Mouse (Mus musculus) midbrain, embryonic 15.5 days (tissue): ENCODE data around the gene Gm17604. TPM values are rescaled to one million over a fixed set of nuclear protein-coding genes. Genes with fewer than 3 reads are reported as not detected.
A peak's percentile ranks its signal among the peaks of the same experiment; 100 is the strongest.

Source experiments
- ATAC-seq: fragments of 200-750 bp; cut with Nextera tagmentation; replicated peaks from 2 replicates; pipeline ENCODE4 v1.8.0; 2017; ENCODE audit warnings: moderate TSS enrichment
- H3K27ac ChIP-seq: fragments of 300-500 bp; sonication (generic); 2 replicates; pipeline ENCODE4 v1.5.1; 2015; ENCODE audit warnings: mild to moderate bottlenecking, inconsistent platforms
- H3K27me3 ChIP-seq: fragments of 300-500 bp; sonication (generic); replicated peaks from 2 replicates; pipeline ENCODE4 v1.6.1; 2015; ENCODE audit warnings: inconsistent platforms
- H3K36me3 ChIP-seq: fragments of 300-500 bp; sonication (generic); replicated peaks from 2 replicates; pipeline ENCODE4 v1.6.1; 2015; ENCODE audit warnings: inconsistent platforms
- H3K4me1 ChIP-seq: fragments of 300-500 bp; sonication (generic); 2 replicates; pipeline ENCODE4 v1.6.1; 2015; ENCODE audit warnings: inconsistent platforms
- H3K4me2 ChIP-seq: fragments of 300-500 bp; sonication (generic); 2 replicates; pipeline ENCODE4 v1.6.1; 2015; ENCODE audit warnings: inconsistent platforms, mild to moderate bottlenecking, moderate library complexity
- H3K4me3 ChIP-seq: fragments of 300-500 bp; sonication (generic); 2 replicates; pipeline ENCODE4 v1.5.1; 2015; ENCODE audit warnings: mild to moderate bottlenecking, inconsistent platforms
- H3K9ac ChIP-seq: fragments of 300-500 bp; sonication (generic); 2 replicates; pipeline ENCODE4 v1.6.1; 2015; ENCODE audit warnings: mild to moderate bottlenecking, inconsistent platforms
- H3K9me3 ChIP-seq: fragments of 300-500 bp; sonication (generic); 2 replicates; pipeline ENCODE4 v1.6.1; 2016; ENCODE audit warnings: inconsistent platforms
- WGBS: fragments of 180-500 bp; shearing (Covaris S2); methylation state at CpG from one replicate; pipeline ENCODE4 v1.1.7; 2015; ENCODE audit warnings: mixed read lengths; 5-methylcytosine and 5-hydroxymethylcytosine counted together
- polyA plus RNA-seq: library from polyadenylated mRNA; unstranded; fragments of >200 nt; fragmentation: Nextera tagmentation; extraction: Ambion mirVana; gene quantifications from 2 replicates; pipeline ENCODE4 v1.2.1, GENCODE M21; 2015

Gene Gm17604
- not detected in 2 replicates for polyA plus RNA-seq

DNA sequence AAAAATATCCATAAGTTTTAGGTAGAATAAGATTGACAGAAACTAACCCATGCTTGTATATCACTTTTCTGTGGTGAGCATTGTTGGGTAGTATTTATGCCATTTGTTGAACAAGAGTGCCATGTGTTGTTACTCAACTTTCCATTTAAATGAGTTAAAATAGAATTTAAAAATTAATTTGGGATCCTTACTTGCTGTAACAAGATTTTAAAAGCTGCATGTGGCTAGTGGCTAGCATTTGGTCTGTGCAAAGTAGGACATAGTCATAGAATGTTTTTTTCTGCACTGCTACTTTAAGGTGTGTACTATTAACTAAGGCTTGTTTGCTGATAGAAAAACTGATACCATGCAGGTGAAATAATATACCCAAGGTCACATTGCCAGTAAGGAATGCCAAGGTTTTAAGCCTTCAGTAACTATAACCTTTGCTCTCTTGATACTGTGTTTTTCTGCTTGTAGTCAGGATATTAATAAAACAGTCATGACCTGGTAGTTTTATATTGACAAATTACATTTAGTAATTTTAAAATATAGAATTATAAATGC, at the start of gene Gm17604:
Gm17604 (minus strand) TSS at position 51 of the 546 bp plus-strand sequence.
- H3K4me1 ChIP-seq = no peaks in the 10 kb centered on the region
- no peak within 1 kb of the TSS for H3K4me3 ChIP-seq
- H3K4me2 ChIP-seq = no peak within 1 kb of the TSS
- H3K9ac ChIP-seq = no peak within 1 kb of the TSS
- H3K9me3 ChIP-seq = no peaks in the 10 kb centered on the region
- H3K27ac ChIP-seq = no peak within 1 kb of the TSS
- peaks cover 4% of the 10 kb centered on the region; the same call in 1 of the 2 replicates for H3K27me3 ChIP-seq
- ATAC-seq = no peak
- no peaks in the 10 kb centered on the region for H3K36me3 ChIP-seq

DNA sequence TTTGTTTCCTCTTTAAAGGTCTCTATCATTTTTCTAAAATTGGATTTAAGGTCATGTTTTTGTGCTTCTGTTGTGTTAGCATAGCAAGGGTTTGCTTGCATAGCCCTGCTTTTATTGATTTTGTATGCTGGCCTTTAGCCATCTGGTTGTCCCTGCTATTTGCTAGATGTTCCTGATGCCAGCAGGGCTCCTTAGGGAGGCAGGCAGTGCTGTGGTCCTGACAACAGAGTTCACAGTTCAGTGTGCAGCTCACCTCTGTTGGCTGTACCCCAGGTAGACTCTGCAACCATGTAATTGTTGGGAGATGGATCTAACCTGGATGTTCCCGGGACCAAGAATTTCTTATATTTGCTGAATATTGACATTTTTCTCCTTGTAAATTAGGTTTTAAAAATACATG, 45.3 kb upstream of the Gm17604 start:
- Histone ChIP-seq H3K4me3 (no peak overlapping the region), H3K4me2 (no peak overlapping the region), H3K9ac (no peak overlapping the region), H3K27ac (no peak overlapping the region), H3K9me3 (no peaks in the 10 kb centered on the region), H3K36me3 (no peaks in the 10 kb centered on the region), H3K4me1 (no peaks in the 10 kb centered on the region), H3K27me3 (no peaks in the 10 kb centered on the region)
- 90% methylated on average over 1 of the region's 1 CpGs for WGBS
- ATAC-seq = no peak

DNA sequence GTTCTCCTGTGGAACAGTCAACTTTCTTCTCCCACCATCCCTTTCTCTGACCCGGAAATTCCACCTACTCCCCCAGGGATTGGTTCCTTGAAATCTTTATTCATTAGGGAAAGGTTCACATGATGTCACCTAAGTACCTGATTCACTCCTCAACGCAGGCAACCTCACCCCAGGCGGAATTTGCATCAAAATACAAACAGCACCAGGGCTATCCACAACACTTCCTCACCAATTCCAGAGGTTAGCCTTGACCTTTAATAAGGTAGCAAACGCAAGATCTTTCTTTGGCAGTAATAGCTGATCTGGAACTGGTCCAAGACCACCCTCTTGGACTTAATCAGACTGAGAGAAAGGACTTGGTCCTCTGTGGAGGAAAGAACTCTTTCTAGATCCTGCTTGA, 1.5 kb downstream of the Gm17604 start:
- peaks cover 4% of the 10 kb centered on the region; the same call in 1 of the 2 replicates for H3K27me3 ChIP-seq
- 42% methylated on average over 4 of the region's 4 CpGs for WGBS
- ATAC-seq = no peak

DNA sequence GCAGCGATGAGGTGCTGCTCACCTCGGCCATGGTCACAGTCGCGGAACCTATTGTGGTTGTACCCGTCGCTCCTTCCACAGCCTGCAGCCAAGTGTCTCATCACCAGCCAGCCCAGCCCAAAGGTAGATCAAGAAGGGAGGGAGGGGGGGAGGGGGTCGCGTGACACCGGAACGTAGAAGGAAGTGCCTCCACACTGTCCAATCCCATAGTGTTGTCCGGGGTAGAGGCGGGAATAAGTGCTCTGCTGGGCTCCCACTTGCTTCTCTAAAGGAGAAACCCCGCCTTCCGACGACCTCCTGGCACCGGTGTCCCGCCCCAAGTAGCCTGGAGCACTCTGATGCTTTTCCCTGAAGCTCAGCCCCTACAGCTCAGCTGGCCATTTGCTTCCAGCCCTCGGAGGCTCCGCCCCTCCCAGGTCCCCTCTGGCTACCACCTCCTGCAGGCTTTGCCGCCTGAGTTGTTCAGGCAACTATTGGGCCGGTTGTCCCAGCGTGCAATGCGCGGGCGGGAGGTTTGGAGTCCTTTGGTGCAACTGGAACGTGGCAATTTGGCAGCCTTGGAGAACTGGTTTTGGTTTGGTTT, 24.3 kb downstream of the Gm17604 start, which contains the start of the genes Mospd2 and Fancb:
Mospd2 (minus strand) TSS at position 183 of the 583 bp plus-strand sequence.
Fancb (plus strand) TSS at position 400 of the 583 bp plus-strand sequence.
- WGBS = 17% methylated on average over 26 of the region's 26 CpGs
- Histone ChIP-seq H3K4me3 (peak within 1 kb of the TSS; percentile 63), H3K27ac (peak within 1 kb of the TSS; percentile 75), H3K9me3 (no peaks in the 10 kb centered on the region), H3K27me3 (no peaks in the 10 kb centered on the region), H3K36me3 (no peaks in the 10 kb centered on the region), H3K9ac (peak within 1 kb of the TSS; percentile 52), H3K4me2 (peak within 1 kb of the TSS; percentile 49), H3K4me1 (peaks cover 3% of the 10 kb centered on the region; the same call in 1 of the 2 replicates)
- peak; percentile 100 for ATAC-seq

More for the DNA sequence above, 1.5 kb downstream of the Gm17604 start:
- no peak overlapping the region for H3K9ac ChIP-seq
- no peak overlapping the region for H3K4me3 ChIP-seq
- no peak overlapping the region for H3K4me2 ChIP-seq
- no peaks in the 10 kb centered on the region for H3K36me3 ChIP-seq
- H3K27ac ChIP-seq = no peak overlapping the region
- H3K9me3 ChIP-seq = no peaks in the 10 kb centered on the region
- H3K4me1 ChIP-seq = no peaks in the 10 kb centered on the region

DNA sequence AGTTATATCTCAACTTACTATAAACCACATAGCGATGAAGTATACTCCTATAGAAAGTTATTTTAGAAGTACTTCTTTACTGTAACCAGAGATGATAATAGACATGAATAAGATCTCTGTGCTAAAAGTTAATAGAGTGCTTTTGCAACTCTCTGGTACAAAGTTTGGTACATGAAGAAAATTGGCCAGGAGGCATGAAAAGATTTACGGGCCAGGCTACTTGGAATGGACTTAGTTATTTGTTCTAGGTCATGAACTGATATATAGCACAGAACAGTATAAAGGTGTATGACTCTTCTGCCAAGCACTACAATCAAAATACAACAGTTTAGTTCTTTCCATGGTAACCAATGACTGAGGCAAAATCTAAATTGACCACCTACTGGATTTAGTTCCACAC, 25.8 kb downstream of the Gm17604 start:
- peak overlapping the region; percentile 49; the same call in 1 of the 2 replicates for H3K4me2 ChIP-seq
- H3K9ac ChIP-seq = no peak overlapping the region
- no peak overlapping the region for H3K27ac ChIP-seq
- WGBS = 97% methylated on average over 2 of the region's 2 CpGs
- H3K36me3 ChIP-seq = no peaks in the 10 kb centered on the region
- no peaks in the 10 kb centered on the region for H3K27me3 ChIP-seq
- H3K4me3 ChIP-seq = peak overlapping the region; percentile 63; the same call in 1 of the 2 replicates
- peaks cover 3% of the 10 kb centered on the region; the same call in 1 of the 2 replicates for H3K4me1 ChIP-seq
- no peaks in the 10 kb centered on the region for H3K9me3 ChIP-seq
- ATAC-seq = no peak

DNA sequence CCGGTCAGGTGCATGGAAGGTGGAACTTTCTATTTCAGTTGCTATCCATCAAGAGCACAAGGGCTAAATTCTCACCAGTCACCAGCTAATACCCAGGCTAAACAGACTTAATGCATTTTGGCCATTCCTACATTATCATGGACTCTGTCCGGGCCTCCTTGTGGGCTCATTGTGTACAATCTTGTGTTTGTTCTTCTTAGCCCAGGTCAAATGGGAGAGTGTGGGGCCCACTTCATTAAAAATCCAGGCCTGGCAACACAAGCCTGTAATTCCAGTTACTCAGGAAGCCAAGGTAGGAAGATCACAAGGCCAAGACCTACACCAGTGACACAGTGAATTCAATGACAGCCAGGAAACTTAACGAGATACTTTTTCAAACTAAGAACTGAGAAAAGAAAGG, 33.4 kb downstream of the Gm17604 start:
- no peak overlapping the region for H3K27ac ChIP-seq
- H3K9me3 ChIP-seq = no peaks in the 10 kb centered on the region
- H3K27me3 ChIP-seq = no peaks in the 10 kb centered on the region
- H3K4me2 ChIP-seq = no peak overlapping the region
- H3K4me1 ChIP-seq = no peaks in the 10 kb centered on the region
- H3K9ac ChIP-seq = no peak overlapping the region
- H3K36me3 ChIP-seq = no peaks in the 10 kb centered on the region
- WGBS = 79% methylated on average over 3 of the region's 3 CpGs
- no peak for ATAC-seq
- no peak overlapping the region for H3K4me3 ChIP-seq

DNA sequence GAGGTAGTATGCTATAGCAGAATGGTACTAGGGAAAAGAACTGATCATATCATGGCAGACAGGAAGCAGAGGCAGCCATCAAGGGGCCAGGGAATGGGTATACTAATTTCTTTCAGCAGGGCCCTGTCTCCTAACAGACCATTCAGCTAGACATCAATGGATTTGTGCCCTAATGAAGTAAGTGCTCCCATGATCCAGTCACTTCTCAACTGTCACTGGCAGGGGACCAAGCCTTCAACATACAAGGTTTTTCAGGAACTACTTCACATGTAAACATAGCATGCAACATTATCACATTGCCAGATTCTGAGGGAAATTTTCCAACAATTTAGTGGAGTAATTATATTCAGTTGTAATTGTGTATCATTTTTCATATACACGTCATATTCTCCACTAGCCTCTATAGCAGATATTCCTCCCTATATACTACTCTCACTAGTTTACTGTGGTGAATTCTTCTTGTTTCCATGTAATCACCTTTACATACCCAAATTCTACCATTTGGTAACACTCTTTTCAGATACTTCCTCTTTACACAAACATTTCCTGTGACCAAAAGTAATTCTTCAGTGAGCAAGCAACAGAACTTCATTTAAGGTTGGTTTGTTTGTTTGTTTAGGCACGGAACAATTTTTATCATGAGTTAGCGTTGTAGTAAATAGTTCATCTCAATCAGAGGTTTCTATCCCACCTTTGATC, 38.7 kb downstream of the Gm17604 start:
- no peak overlapping the region for H3K9ac ChIP-seq
- no peaks in the 10 kb centered on the region for H3K36me3 ChIP-seq
- no peaks in the 10 kb centered on the region for H3K4me1 ChIP-seq
- ATAC-seq = no peak
- H3K27me3 ChIP-seq = no peaks in the 10 kb centered on the region
- no peak overlapping the region for H3K27ac ChIP-seq
- 88% methylated on average over 3 of the region's 3 CpGs for WGBS
- H3K4me2 ChIP-seq = no peak overlapping the region
- H3K4me3 ChIP-seq = no peak overlapping the region
- no peaks in the 10 kb centered on the region for H3K9me3 ChIP-seq

Other genes starting within 250 kb of the Gm17604 start
- gene Mospd2, start 24.5 kb downstream of the Gm17604 start, polyA plus RNA-seq = 13.3 and 14.0 TPM in 2 replicates
- 2.1 and 2.6 TPM in 2 replicates for gene Fancb, start 24.2 kb downstream of the Gm17604 start, polyA plus RNA-seq